Mouse (Mus musculus): ENCODE data around the gene Gipr. TPM values are rescaled to one million over a fixed set of nuclear protein-coding genes. Genes with fewer than 3 reads are reported as not detected.
A peak's percentile ranks its signal among the peaks of the same experiment; 100 is the strongest.

The Gipr gene
- polyA plus RNA-seq, 1 experiment from 2014 or later, result 1.2 TPM

DNA sequence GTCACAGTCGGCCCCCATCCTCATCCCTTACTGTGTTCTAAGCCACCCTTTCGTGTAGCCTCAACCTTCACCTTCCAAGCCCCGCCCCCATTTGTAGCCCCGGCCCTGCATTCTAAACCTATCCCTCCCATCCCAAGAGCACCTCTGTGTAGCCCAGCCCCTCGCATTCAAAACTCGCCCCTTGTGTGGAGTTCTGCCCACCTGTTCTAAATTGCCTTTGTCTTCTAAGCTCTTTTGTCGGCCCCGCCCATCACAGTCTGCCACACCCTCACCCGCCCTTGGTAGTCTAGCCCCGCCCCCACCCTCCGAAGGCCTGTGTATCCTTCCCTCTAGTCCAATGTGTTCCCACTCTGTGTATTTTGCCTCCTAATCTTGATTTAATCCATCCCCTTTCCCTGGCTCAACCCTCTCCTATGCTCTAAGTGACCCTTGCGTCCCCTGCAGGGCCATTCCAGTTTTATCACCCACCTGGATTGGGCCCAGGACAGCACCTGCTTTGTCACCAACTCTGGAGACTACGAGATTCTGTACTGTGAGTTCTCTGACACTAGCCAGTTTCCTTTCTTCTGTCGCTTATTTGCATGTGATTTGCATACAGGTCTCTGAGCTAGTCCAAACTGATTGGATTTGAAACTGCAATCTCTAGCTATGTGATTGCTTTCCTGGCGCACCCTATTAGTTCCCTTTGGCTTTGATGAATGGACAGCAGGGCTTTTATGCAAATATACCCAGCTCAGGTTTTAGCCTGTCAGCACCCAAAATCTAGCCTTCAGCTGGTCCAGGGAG lies 36.3 kb upstream of the Gipr start:
- no peak for ATAC-seq (ENCODE audit: low FRiP score)
- peaks cover 64% of the 10 kb centered on the region for H3K36me3 ChIP-seq
- 53% methylated on average over 15 of the region's 15 CpGs for WGBS

DNA sequence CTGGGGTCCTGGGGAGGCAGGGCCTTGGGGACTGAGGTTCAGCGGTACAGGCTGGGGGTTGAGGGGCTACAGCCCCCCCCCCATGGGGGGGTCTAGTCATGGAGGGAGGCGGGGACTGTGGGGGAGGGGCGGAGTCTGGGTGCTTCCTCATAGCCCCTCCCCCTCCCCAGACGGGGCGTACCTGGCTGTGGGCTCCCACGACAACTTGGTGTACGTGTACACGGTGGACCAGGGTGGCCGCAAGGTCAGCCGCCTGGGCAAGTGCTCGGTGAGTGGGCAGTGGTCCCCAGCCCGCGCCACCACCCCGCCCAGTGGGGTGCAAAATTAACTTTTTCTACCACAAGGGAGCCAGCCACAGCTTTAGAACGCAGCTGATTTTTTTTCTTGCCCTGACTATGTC lies 35.7 kb upstream of the Gipr start:
- Histone ChIP-seq H3K9ac (replicated peaks) (no peak overlapping the region), H3K36me3 (peaks cover 68% of the 10 kb centered on the region), H3K27ac (replicated peaks) (no peak overlapping the region), H3K4me2 (no peak overlapping the region), H3K9me3 (replicated peaks) (no peaks in the 10 kb centered on the region), H3K4me3 (replicated peaks) (no peak overlapping the region), H3K4me1 (no peaks in the 10 kb centered on the region), H3K27me3 (replicated peaks) (no peaks in the 10 kb centered on the region)
- WGBS, result 71% methylated on average over 12 of the region's 15 CpGs
- no peak for ATAC-seq (ENCODE audit: low FRiP score)

More for the DNA sequence above, 36.3 kb upstream of the Gipr start:
- no peaks in the 10 kb centered on the region for H3K9me3 ChIP-seq (replicated peaks)
- no peaks in the 10 kb centered on the region for H3K27me3 ChIP-seq (replicated peaks)
- no peak overlapping the region for H3K27ac ChIP-seq (replicated peaks)
- no peak overlapping the region for H3K9ac ChIP-seq (replicated peaks)
- H3K4me1 ChIP-seq, result no peaks in the 10 kb centered on the region
- no peak overlapping the region for H3K4me3 ChIP-seq (replicated peaks)
- H3K4me2 ChIP-seq, result no peak overlapping the region

DNA sequence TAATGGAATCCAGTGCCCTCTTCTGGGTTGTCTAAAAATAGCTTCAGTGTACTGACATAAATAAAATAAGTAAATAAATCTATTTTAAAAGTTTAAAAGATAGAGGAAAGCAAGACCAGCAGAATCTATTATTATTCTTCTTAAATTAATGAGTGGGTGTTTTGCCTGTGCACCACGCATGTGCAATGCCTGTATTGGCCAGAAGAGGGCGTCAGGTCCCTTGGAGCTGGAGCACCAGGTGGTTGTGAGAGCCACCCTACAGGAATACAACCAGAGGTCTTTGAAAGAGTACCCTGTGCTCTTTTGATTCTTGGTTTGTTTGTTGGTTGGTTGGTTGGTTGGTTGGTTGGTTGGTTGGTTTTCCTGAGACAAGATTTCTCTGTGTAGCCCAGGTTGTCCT lies 32.1 kb upstream of the Gipr start:
- Histone ChIP-seq H3K4me1 (no peaks in the 10 kb centered on the region), H3K9ac (replicated peaks) (no peak overlapping the region), H3K4me2 (no peak overlapping the region), H3K9me3 (replicated peaks) (no peaks in the 10 kb centered on the region), H3K27me3 (replicated peaks) (no peaks in the 10 kb centered on the region), H3K4me3 (replicated peaks) (no peak overlapping the region), H3K36me3 (peaks cover 71% of the 10 kb centered on the region), H3K27ac (replicated peaks) (no peak overlapping the region)
- WGBS, result 35% methylated on average over 2 of the region's 2 CpGs
- no peak for ATAC-seq (ENCODE audit: low FRiP score)

DNA sequence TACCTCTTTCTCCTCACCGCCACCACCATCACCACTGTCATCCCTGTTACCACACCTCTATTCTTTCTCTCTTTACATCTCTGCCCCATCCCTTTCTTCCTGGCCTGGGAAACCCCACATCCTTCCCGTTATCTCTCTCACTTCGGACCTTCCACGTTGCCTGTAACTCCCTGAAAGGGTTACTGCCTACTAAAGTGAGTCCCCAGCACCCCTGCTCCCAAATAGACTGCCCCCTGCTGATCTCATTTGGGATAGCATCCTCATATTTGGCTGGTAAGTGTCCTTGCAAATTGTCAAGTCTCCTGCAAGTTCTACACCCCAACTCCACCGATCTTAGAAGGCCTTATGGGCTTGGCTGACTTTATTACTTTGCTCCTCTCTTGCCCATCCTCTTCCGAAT lies 30.7 kb upstream of the Gipr start:
- H3K27ac ChIP-seq (replicated peaks), result no peak overlapping the region
- no peaks in the 10 kb centered on the region for H3K9me3 ChIP-seq (replicated peaks)
- H3K27me3 ChIP-seq (replicated peaks), result no peaks in the 10 kb centered on the region
- H3K36me3 ChIP-seq, result peaks cover 71% of the 10 kb centered on the region
- no peaks in the 10 kb centered on the region for H3K4me1 ChIP-seq
- H3K4me2 ChIP-seq, result no peak overlapping the region
- no peak for ATAC-seq (ENCODE audit: low FRiP score)
- no peak overlapping the region for H3K4me3 ChIP-seq (replicated peaks)
- no peak overlapping the region for H3K9ac ChIP-seq (replicated peaks)
- 68% methylated on average over 6 of the region's 6 CpGs for WGBS

GRCm38 (mm10) chr7:19194676-19195075 lies 28.7 kb upstream of the Gipr start:
- H3K4me2 ChIP-seq, result no peak overlapping the region
- 96% methylated on average over 4 of the region's 4 CpGs for whole genome bisulfite sequencing
- peaks cover 74% of the 10 kb centered on the region for H3K36me3 ChIP-seq
- H3K9ac ChIP-seq (replicated peaks), result no peak overlapping the region
- H3K4me3 ChIP-seq (replicated peaks), result no peak overlapping the region
- H3K27me3 ChIP-seq (replicated peaks), result no peaks in the 10 kb centered on the region
- ATAC-seq (ENCODE audit: low FRiP score), result no peak
- no peaks in the 10 kb centered on the region for H3K4me1 ChIP-seq
- H3K9me3 ChIP-seq (replicated peaks), result no peaks in the 10 kb centered on the region
- no peak overlapping the region for H3K27ac ChIP-seq (replicated peaks)

DNA sequence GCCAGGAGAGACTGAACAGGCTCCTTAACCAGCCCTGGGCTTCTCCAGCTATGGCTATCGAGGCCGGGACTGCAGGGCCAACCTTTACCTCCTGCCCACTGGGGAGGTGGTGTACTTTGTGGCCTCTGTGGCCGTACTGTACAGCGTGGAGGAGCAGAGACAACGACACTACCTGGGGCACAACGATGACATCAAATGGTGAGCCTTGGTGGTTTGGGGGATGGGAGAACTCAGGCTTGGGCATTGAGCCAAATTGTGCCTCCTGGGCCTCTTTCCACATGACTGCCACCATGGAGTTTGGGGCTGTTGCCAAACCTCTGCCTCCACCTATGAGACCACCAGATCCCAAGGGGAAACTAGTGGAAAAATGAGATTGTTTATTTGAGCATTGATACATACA lies 18.8 kb upstream of the Gipr start:
- Histone ChIP-seq H3K4me2 (no peak overlapping the region), H3K9ac (replicated peaks) (no peak overlapping the region), H3K27ac (replicated peaks) (peak overlapping the region; percentile 57; the same call in 1 of the 2 replicates), H3K9me3 (replicated peaks) (no peaks in the 10 kb centered on the region), H3K27me3 (replicated peaks) (peaks cover 10% of the 10 kb centered on the region), H3K4me3 (replicated peaks) (no peak overlapping the region), H3K4me1 (peaks cover 27% of the 10 kb centered on the region), H3K36me3 (peaks cover 45% of the 10 kb centered on the region)
- ATAC-seq (ENCODE audit: low FRiP score), result peak; percentile 32; the same call in 1 of the 2 replicates
- WGBS, result 45% methylated on average over 6 of the region's 6 CpGs

GRCm38 (mm10) chr7:19184250-19184649 lies 18.3 kb upstream of the Gipr start:
- H3K27me3 ChIP-seq (replicated peaks), result peaks cover 15% of the 10 kb centered on the region
- H3K4me2 ChIP-seq, result no peak overlapping the region
- H3K9ac ChIP-seq (replicated peaks), result no peak overlapping the region
- no peak for ATAC-seq (ENCODE audit: low FRiP score)
- no peak overlapping the region for H3K4me3 ChIP-seq (replicated peaks)
- peaks cover 32% of the 10 kb centered on the region for H3K4me1 ChIP-seq
- H3K36me3 ChIP-seq, result peaks cover 47% of the 10 kb centered on the region
- peak overlapping the region; percentile 57; the same call in 1 of the 2 replicates for H3K27ac ChIP-seq (replicated peaks)
- WGBS, result 68% methylated on average over 2 of the region's 2 CpGs
- H3K9me3 ChIP-seq (replicated peaks), result no peaks in the 10 kb centered on the region

DNA sequence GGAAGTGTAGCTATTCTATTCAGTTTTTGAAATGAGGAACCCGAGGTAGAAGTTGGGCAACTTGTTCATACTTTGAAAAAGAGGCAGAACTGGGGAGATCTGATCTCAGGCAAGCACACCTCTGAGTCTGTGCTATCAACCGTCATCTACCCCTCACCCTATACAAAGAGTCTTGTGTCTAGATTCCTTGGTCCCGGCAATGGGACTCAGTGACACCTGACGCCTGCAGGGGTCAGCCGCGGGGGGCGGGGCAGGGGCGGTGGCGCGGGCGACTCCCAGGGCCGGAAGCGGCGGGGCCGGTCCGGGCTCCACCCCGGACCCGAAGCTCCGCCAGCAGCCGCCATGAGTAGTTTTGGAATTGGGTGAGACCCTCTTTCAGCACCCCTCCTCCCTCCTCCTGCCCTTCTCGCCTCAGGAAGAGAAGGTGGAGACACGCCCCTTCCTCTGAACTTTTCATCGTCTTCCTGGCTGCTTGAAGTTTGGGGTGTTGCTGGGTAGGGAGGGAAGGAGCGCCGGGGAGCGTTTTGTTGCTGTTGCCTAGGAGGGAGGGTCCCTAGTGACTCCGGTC lies 15.0 kb upstream of the Gipr start:
- Histone ChIP-seq H3K27me3 (replicated peaks) (peaks cover 33% of the 10 kb centered on the region), H3K9me3 (replicated peaks) (no peaks in the 10 kb centered on the region), H3K4me3 (replicated peaks) (peak overlapping the region; percentile 37), H3K27ac (replicated peaks) (no peak overlapping the region), H3K9ac (replicated peaks) (0 out of 2 replicates have a peak overlapping the region, but pooled peaks have one; percentile 28), H3K4me2 (peak overlapping the region; percentile 52), H3K4me1 (peaks cover 62% of the 10 kb centered on the region), H3K36me3 (peaks cover 21% of the 10 kb centered on the region)
- WGBS, result 4% methylated on average over 27 of the region's 27 CpGs
- no peak for ATAC-seq (ENCODE audit: low FRiP score)

DNA sequence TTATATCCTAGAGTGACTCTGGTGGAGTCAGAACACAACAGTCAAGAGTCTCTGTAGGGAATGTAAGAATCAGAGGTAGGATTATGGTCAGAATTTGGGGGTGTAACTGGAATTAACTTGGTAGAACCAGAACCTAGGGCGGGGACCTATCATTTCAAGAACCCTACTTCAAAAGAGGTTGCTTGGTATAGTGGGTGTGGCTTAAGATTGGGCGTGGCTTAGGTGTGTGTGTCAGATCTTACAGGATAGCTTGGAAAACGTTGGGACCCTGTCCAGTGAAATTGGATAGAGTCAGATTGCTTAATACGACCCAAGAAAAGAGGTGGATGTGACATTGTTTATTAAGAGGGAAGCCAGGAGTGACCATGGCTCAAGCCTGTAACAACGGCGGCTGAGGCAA lies 14.0 kb upstream of the Gipr start:
- Histone ChIP-seq H3K9me3 (replicated peaks) (no peaks in the 10 kb centered on the region), H3K4me1 (peaks cover 57% of the 10 kb centered on the region), H3K27me3 (replicated peaks) (peaks cover 33% of the 10 kb centered on the region), H3K27ac (replicated peaks) (no peak overlapping the region), H3K9ac (replicated peaks) (no peak overlapping the region), H3K4me2 (peak overlapping the region; percentile 79), H3K36me3 (peaks cover 18% of the 10 kb centered on the region; the same call in 1 of the 2 replicates), H3K4me3 (replicated peaks) (peak overlapping the region; percentile 70)
- WGBS, result 47% methylated on average over 6 of the region's 6 CpGs
- no peak for ATAC-seq (ENCODE audit: low FRiP score)

GRCm38 (mm10) chr7:19179173-19179572 lies 13.2 kb upstream of the Gipr start:
- ATAC-seq (ENCODE audit: low FRiP score), result no peak
- Histone ChIP-seq H3K27me3 (replicated peaks) (peaks cover 33% of the 10 kb centered on the region), H3K27ac (replicated peaks) (no peak overlapping the region), H3K4me2 (peak overlapping the region; percentile 79), H3K4me1 (peaks cover 50% of the 10 kb centered on the region), H3K36me3 (peaks cover 18% of the 10 kb centered on the region; the same call in 1 of the 2 replicates), H3K4me3 (replicated peaks) (peak overlapping the region; percentile 70), H3K9ac (replicated peaks) (peak overlapping the region; percentile 29; the same call in 1 of the 2 replicates), H3K9me3 (replicated peaks) (no peaks in the 10 kb centered on the region)
- WGBS, result under 1% methylated on average over 31 of the region's 32 CpGs

- Histone ChIP-seq H3K27ac (replicated peaks) (no peak overlapping the region), H3K9ac (replicated peaks) (no peak overlapping the region; the same call in 1 of the 2 replicates), H3K4me3 (replicated peaks) (peak overlapping the region; percentile 70), H3K36me3 (peaks cover 18% of the 10 kb centered on the region; the same call in 1 of the 2 replicates), H3K27me3 (replicated peaks) (peaks cover 33% of the 10 kb centered on the region), H3K9me3 (replicated peaks) (no peaks in the 10 kb centered on the region), H3K4me2 (peak overlapping the region; percentile 79), H3K4me1 (peaks cover 51% of the 10 kb centered on the region)
- 5% methylated on average over 27 of the region's 27 CpGs for WGBS
- ATAC-seq (ENCODE audit: low FRiP score), result no peak
Measured at GRCm38 (mm10) chr7:19178443-19179092, 12.6 kb upstream of the Gipr start.
